Mouse (Mus musculus) frontal cortex, postnatal 25 days (tissue): ENCODE results near the gene Gm37240.
"Not testable (repeated sequence)": the region's sequence is repeated elsewhere in the genome, so short reads cannot be mapped to it uniquely, and the experiment has no call there.

Experiments
- DNase-seq, 2 experiments: peaks; one replicate each; pipeline ENCODE4 v3.0.0; 2022; ENCODE audit warnings: low spot score in 2 of 2

Gm37240 gene

GRCm38 (mm10) chr3:84678891-84679290, 1208.4 kb downstream of the Gm37240 start:
- DNase-seq = no peak

DNA sequence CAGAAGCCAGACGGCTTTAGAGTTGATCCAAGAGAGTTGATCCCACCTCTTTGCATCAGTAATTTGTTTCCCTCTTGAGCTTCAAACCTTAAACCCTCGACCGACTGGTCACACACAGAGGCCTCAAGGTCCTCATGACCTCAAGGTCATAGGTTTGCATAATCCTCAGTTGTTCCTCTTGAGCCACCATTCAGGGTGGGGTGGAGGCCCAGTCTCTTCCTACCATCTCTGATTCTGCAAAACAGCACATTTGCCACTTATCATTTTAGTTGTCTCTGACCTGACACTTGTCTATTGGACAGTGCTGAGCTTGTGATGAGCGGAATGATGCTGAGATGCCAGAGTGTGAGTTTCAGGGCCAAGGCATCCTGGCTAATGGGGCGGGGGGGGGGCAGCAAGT, 1211.6 kb downstream of the Gm37240 start:
- DNase-seq = no peak

DNA sequence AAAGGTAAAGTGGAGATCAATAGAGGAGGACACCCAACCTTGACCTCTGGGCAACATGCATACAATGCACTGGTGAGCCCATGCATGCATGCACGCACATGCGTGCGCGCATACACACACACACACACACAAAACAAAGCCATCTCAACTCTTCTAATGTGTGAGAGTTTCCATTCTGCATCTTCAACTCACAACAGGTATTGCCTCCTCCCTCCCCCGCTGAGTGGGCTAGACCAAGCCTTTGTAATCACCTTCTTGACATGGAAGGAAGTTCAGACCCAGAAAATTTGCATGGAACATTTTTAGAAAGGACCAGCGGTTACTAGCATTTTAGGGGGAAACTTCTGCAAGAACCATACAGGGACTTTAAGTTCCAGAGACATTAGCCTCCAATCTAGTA, 1213.8 kb downstream of the Gm37240 start:
- no peak for DNase-seq

GRCm38 (mm10) chr3:84672136-84672535, 1215.2 kb downstream of the Gm37240 start:
- DNase-seq = no peak

GRCm38 (mm10) chr3:84668957-84669356, 1218.4 kb downstream of the Gm37240 start:
- no peak for DNase-seq

- DNase-seq = no peak
These were observed 1221.9 kb downstream of the Gm37240 start for GRCm38 (mm10) chr3:84665255-84666073.

- no peak for DNase-seq
These were observed 1222.6 kb downstream of the Gm37240 start for GRCm38 (mm10) chr3:84664686-84665085.

GRCm38 (mm10) chr3:84663858-84664257, 1223.5 kb downstream of the Gm37240 start:
- no peak for DNase-seq

DNA sequence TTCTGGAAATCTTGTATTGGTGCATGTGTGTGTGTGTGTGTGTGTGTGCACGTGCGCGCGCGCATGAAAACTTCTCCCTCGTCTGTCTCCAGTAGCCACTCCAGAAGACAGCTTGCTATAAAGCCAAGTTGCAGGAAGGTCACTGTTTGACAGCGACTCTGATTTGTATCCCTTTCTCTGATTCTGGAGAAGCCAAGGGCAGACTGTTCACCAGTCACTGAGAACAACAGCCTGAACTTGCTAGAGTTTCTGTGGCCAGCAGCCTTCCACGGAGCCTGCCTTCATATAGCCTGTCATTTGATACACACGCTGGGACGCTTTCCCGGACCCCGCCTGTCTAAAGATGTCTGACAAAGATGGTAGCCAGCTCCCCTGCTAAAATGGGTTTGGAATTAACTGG, 1224.2 kb downstream of the Gm37240 start:
- no peak for DNase-seq

DNA sequence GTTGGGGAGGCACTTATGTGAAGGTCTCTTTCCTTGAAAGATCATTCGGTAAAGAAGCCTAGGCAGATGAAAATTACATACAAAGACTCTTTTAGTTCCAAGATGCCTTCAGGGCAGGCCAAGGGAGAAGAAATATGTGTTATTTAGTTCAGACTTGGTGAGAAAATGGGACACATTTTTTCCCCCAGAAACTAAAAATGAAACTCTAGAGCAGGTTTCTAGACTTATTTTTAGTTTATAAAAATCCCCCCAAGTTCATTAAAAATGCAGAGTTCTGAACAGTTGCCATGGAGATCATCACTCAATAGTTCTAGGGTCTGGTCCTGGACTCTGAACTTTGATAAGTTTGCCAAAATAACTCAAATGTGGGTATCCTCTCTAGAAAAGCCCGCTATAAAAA, 1226.9 kb downstream of the Gm37240 start:
- DNase-seq = no peak

DNA sequence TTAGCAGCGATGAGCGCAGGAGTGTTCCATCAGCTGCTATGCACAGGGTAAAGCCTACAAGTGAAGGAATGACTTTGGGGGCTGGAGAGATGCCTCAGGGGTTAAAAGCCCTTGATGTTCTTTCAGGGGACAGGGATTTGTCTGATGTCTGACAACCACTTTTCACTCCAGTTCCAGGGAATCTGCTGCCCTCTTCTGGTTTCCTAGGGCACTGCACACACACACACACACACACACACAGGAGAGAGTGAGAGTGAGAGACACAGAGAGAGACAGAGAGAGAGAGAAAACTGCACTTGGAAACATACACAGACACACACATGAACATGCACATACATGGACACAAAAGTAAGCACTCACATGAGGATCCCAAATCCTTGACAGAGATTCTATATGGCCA, 1228.4 kb downstream of the Gm37240 start:
- no peak for DNase-seq

DNA sequence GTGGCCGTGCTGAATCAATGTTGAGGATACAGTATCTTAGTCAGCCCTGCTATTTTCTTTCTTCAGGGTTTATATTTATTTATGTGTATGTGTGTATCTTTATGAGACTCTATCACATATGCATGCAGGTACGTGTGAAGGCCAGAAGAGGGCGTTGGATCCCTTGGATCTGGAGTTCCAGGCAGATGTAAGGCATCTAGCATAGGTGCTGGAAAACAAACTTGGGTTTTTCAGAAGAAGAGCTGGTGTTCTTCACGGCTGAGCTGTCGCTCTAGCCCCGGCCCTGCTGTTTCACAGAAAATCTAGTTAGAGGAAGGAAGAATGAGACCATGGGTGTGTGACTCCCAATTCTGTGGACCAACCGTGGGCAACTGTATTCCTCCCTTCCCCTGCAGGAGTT, 1229.3 kb downstream of the Gm37240 start:
- no peak for DNase-seq

- DNase-seq = no peak
These were observed 1230.1 kb downstream of the Gm37240 start for GRCm38 (mm10) chr3:84657240-84657639.

GRCm38 (mm10) chr3:84655785-84656150, 1231.5 kb downstream of the Gm37240 start:
- not testable (repeated sequence) for DNase-seq

DNA sequence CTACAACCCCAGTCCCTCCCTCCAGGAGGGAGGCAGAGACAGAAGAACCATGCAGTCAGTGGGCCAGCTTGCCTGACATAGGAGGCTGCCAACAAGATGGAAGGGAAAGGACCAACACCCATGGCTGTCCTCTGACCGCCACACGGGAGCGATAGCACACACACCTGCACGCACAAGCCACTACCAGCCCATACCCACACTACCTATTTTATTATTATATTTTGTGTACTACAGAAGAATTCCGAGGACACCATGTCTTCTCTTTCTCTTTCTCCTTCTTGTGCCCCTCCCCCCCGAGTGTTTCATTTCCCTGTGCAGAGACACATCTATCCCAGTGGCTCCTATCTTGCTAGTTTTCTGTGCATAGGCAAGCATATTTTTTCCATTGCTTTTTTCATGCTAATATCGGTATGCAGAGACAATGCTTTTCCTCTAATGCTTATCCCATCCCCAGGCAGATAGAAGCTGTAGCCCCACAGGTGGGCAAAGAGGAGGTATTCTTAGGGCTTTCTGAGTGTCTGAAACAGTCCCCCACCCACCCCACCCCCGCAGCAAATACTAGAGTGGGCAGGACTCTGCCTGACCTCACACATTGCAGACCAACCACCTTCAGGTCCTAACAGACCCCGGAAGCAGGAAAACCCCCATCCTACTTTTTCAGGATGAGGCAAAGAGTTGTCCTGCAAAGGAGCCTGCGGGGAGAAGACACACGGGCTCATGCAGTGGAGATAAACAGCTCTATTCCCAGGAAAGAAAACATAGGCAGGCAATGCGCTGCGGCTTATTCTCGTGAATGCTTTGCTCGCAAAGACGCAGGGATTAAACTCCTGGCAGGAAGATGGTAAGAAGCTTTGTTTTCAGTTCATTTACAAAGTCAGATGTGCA, 1232.2 kb downstream of the Gm37240 start:
- no peak for DNase-seq

DNA sequence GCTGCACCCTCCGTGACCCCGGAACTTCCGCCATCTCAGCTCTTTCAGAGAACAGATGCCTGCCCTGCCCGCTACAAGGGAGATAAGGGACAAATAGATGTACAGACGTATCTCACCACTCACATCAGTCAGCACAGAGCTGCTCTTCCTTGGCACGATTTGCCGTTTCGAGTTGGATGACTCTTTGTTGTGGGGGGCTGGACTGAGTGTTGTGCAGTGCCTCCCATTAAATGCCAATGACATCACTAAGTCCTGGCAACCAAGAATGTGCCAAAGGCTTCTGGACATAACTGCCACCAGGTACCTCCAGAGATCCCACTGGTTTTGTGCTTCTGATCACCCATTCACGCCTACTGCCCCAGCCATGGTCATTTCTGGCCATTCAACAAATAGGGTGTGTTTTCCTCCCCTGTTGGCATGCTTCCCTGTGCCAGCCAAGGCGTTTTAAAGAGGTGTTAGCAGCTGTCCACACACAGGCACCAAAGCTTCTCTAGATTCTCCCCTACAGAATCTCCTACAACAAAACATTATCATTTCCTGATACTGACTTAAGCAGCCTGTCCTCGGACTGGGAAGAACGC, 1233.0 kb downstream of the Gm37240 start:
- DNase-seq = no peak

GRCm38 (mm10) chr3:84653557-84654245, 1233.6 kb downstream of the Gm37240 start:
- DNase-seq = no peak

DNA sequence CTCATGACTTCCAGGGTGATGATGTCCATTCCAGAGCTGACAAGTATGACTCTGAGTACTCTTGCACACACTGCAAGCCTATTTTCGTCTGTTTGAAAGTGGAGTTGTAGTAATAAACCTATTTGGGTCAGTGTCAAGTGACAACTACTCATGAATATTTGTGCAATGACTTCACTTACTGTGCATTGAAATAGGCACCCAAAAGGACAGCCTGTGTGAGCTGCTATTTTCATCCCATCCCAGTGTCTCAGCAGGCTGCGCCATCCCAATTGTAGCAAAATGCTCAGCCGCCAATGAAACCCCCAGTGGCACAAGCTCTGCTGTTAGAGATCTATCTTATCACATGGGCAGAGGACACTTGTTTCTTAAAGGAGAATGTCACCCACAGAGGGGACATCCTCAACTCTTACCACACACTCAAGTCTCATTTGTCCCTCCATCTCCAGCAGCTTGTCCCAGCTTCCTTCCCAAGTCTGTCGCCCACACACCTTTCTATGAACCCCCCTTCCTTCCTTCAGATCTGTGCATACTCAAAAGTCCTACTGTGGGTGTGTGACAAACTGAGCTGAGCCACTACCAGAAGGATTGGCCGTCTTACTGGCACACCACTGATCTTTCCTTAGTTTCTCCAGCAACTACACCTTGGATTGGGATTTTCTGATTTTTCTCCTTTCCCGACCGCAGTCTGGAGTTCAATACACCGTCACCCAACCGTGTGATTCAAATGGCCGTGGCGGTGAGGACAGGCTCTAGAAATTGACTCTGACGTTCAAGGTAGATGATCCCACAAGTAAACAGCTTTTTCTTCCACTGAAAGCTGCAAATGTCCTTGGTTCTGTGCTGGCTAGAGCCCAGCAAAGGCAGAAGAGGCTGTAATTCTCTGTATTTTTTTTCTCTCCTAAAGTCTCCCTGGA, 1234.4 kb downstream of the Gm37240 start:
- peak in 1 of 2 experiments; percentile 7 for DNase-seq

- DNase-seq = no peak
These were observed 1237.6 kb downstream of the Gm37240 start for GRCm38 (mm10) chr3:84649578-84650327.

DNA sequence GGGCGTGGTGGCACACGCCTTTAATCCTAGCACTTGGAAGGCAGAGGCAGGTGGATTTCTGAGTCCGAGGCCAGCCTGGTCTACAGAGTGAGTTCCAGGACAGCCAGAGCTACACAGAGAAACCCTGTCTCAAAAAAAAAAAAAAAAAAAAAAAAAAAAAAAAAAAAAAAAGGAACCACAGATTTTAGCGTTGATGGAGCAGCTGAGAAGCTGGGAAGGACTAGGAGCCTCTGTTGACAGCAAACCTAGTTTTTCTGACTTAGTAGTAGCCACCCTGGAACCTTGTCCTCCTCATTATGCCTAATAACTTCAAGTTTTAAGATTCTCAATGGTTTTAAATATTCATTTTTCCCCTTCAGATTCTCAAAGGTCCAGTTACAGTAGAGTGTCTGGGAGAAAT, 1239.2 kb downstream of the Gm37240 start:
- not testable (repeated sequence) for DNase-seq
